Mouse (Mus musculus) intestine, postnatal 0 days (tissue): ENCODE measurements at regions not wholly inside any gene's neighbourhood (a gene's known extent, or its start where the extent isn't known, plus 50 kb on each side); places are given as distances from the start of the nearest gene placed in this dataset.

Experiments
- ATAC-seq: fragments of 200-750 bp; cut with Nextera tagmentation; 2 replicates; pipeline ENCODE4 v1.8.0; 2017; ENCODE audit warnings: mild to moderate bottlenecking, moderate TSS enrichment, moderate library complexity
- H3K27ac ChIP-seq: fragments of 300-500 bp; sonication (generic); 2 replicates; pipeline ENCODE4 v1.5.1; 2014; ENCODE audit warnings: mild to moderate bottlenecking, low read depth, low read length, moderate library complexity
- H3K27me3 ChIP-seq: fragments of 300-500 bp; sonication (generic); replicated peaks from 2 replicates; pipeline ENCODE4 v1.6.1; 2014; ENCODE audit warnings: low read length, mixed read lengths; ENCODE audit not compliant: control insufficient read depth, insufficient read depth
- H3K36me3 ChIP-seq: fragments of 300-500 bp; sonication (generic); 2 replicates; pipeline ENCODE4 v1.6.1; 2014; ENCODE audit warnings: mild to moderate bottlenecking, moderate library complexity; ENCODE audit not compliant: control insufficient read depth, insufficient read depth
- H3K4me1 ChIP-seq: fragments of 300-500 bp; sonication (generic); replicated peaks from 2 replicates; pipeline ENCODE4 v1.6.1; 2014; ENCODE audit warnings: antibody characterized with exemption, low read length, mixed read lengths; ENCODE audit not compliant: control insufficient read depth, insufficient read depth
- H3K4me2 ChIP-seq: fragments of 300-500 bp; sonication (generic); replicated peaks from 2 replicates; pipeline ENCODE4 v1.6.1; 2014; ENCODE audit warnings: low read depth, mild to moderate bottlenecking, moderate library complexity
- H3K4me3 ChIP-seq: fragments of 300-500 bp; sonication (generic); 2 replicates; pipeline ENCODE4 v1.5.1; 2014; ENCODE audit warnings: low read depth, low read length
- H3K9ac ChIP-seq: fragments of 300-500 bp; sonication (generic); 2 replicates; pipeline ENCODE4 v1.6.1; 2014; ENCODE audit warnings: mild to moderate bottlenecking, low read depth, low read length
- H3K9me3 ChIP-seq: fragments of 300-500 bp; sonication (generic); 2 replicates; pipeline ENCODE4 v1.6.1; 2016; ENCODE audit warnings: mixed run types; ENCODE audit not compliant: control insufficient read depth
- CTCF ChIP-seq: sonication (generic); IDR thresholded peaks from 2 replicates; pipeline ENCODE4 v1.5.1; 2016; ENCODE audit warnings: low read depth, mild to moderate bottlenecking, control low read depth, antibody characterized with exemption, moderate library complexity
- WGBS: fragments of 180-500 bp; shearing (Covaris S2); extraction: QIAGEN DNeasy Blood & Tissue Kit; methylation state at CpG from one replicate; pipeline ENCODE4 v1.1.7; 2014; 5-methylcytosine and 5-hydroxymethylcytosine counted together

- Histone ChIP-seq H3K9me3 (no peaks in the 10 kb centered on the region), H3K27ac (no peak overlapping the region), H3K27me3 (no peaks in the 10 kb centered on the region), H3K4me3 (no peak overlapping the region), H3K4me1 (no peaks in the 10 kb centered on the region), H3K4me2 (no peak overlapping the region), H3K36me3 (no peaks in the 10 kb centered on the region), H3K9ac (no peak overlapping the region)
- 93% methylated on average over 6 of the region's 6 CpGs for WGBS
- ATAC-seq = no peak
- no peak for TF ChIP-seq CTCF
Measured at GRCm38 (mm10) chr7:83050833-83051497, 183.8 kb downstream of the Mex3b start.

- Histone ChIP-seq H3K4me2 (no peak overlapping the region), H3K4me3 (no peak overlapping the region), H3K9ac (no peak overlapping the region), H3K27ac (no peak overlapping the region), H3K4me1 (no peaks in the 10 kb centered on the region), H3K9me3 (no peaks in the 10 kb centered on the region), H3K36me3 (no peaks in the 10 kb centered on the region), H3K27me3 (no peaks in the 10 kb centered on the region)
- no peak for TF ChIP-seq CTCF
- no peak for ATAC-seq
- 75% methylated on average over 13 of the region's 13 CpGs for WGBS
Measured at GRCm38 (mm10) chr7:83056101-83056935, 189.2 kb downstream of the Mex3b start.

- 64% methylated on average over 3 of the region's 3 CpGs for WGBS
- Histone ChIP-seq H3K4me2 (no peak overlapping the region), H3K27ac (no peak overlapping the region), H3K9me3 (no peaks in the 10 kb centered on the region), H3K9ac (no peak overlapping the region), H3K27me3 (no peaks in the 10 kb centered on the region), H3K4me1 (no peaks in the 10 kb centered on the region), H3K36me3 (no peaks in the 10 kb centered on the region), H3K4me3 (no peak overlapping the region)
- no peak for TF ChIP-seq CTCF
- ATAC-seq = no peak
Measured at GRCm38 (mm10) chr7:83060318-83060717, 193.2 kb downstream of the Mex3b start.

- 58% methylated on average over 5 of the region's 5 CpGs for WGBS
- H3K4me1 ChIP-seq = no peaks in the 10 kb centered on the region
- H3K27ac ChIP-seq = no peak overlapping the region
- no peak overlapping the region for H3K4me3 ChIP-seq
- H3K36me3 ChIP-seq = no peaks in the 10 kb centered on the region
- TF ChIP-seq CTCF = no peak
- no peak overlapping the region for H3K9ac ChIP-seq
- H3K27me3 ChIP-seq = no peaks in the 10 kb centered on the region
- H3K4me2 ChIP-seq = no peak overlapping the region
- H3K9me3 ChIP-seq = no peaks in the 10 kb centered on the region
- no peak for ATAC-seq
Measured at GRCm38 (mm10) chr7:83060733-83061132, 193.6 kb downstream of the Mex3b start.

- H3K9me3 ChIP-seq = no peaks in the 10 kb centered on the region
- no peaks in the 10 kb centered on the region for H3K4me1 ChIP-seq
- 70% methylated on average over 7 of the region's 7 CpGs for WGBS
- no peak for ATAC-seq
- no peak overlapping the region for H3K4me2 ChIP-seq
- H3K36me3 ChIP-seq = no peaks in the 10 kb centered on the region
- TF ChIP-seq CTCF = no peak
- no peaks in the 10 kb centered on the region for H3K27me3 ChIP-seq
- H3K4me3 ChIP-seq = no peak overlapping the region
- no peak overlapping the region for H3K27ac ChIP-seq
- H3K9ac ChIP-seq = no peak overlapping the region
Measured at GRCm38 (mm10) chr7:83061197-83061893, 194.2 kb downstream of the Mex3b start.

- no peak for TF ChIP-seq CTCF
- Histone ChIP-seq H3K9ac (no peak overlapping the region), H3K9me3 (no peaks in the 10 kb centered on the region), H3K4me2 (no peak overlapping the region), H3K27me3 (no peaks in the 10 kb centered on the region), H3K27ac (no peak overlapping the region), H3K4me1 (no peaks in the 10 kb centered on the region), H3K36me3 (no peaks in the 10 kb centered on the region), H3K4me3 (no peak overlapping the region)
- ATAC-seq = no peak
- WGBS = 81% methylated on average over 6 of the region's 6 CpGs
Measured at GRCm38 (mm10) chr7:83061894-83062477, 194.9 kb downstream of the Mex3b start.
